Mouse (Mus musculus) small intestine, adult 2 months (tissue): Measurements from ENCODE around the gene Slc29a1.

Experiments used
- CTCF ChIP-seq: fragments of 200-500 bp; IDR thresholded peaks from 2 replicates; pipeline ENCODE4 v1.5.1; 2012; ENCODE audit warnings: low read depth, mild to moderate bottlenecking, control low read depth, inconsistent platforms, low read length, moderate library complexity, mixed read lengths; ENCODE audit not compliant: insufficient replicate concordance, insufficient read length; ENCODE audit errors: extremely low read depth
- POLR2A ChIP-seq: fragments of 200-500 bp; IDR thresholded peaks from 2 replicates; pipeline ENCODE4 v1.6.1; 2012; ENCODE audit warnings: low read depth, mild to moderate bottlenecking, control low read depth, inconsistent platforms, low read length, moderate library complexity

DNA sequence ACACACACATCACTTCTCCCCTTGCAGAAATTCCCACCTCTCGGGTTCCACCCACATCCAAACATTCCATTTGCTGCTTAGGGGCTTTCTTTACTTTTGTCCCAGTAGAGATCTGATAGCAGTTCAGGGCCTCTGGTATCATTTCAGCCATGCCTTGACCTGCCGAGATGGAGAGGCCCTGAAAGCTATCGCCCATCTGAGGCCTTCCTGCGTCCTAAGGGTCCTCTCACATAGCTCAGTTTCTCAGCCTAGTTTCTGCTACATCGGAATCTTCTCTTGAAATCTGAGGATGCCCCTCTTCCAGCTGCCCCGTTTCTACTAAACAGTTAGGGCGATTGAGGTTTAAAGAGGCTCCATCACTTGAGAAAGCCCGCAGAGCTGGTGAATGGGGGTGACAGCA, 5.2 kb downstream of the Slc29a1 start:
- no peak for TF ChIP-seq CTCF
- no peak for TF ChIP-seq POLR2A
